ENCODE assay signal across 29 mouse cellular contexts in the genomic region with DNA sequence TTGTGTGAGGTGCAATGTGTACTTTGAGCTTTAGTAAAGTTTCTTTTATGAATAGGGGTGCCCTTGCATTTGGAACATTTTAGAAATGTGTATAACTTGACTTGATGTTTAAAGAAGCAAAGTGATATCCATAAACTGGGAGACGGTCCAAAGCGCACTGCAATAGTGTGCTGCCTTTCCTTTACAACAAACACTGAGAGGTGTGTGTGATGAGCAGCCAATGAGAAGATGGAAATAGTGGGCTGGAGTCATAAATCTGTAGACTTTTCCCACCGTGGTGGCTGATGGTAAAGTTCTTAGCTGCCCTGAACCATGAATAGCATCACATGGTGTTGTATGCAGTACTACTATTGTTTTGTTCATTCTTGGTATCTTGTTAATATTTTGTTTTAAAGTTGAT.
"Had no signal": no experiment of that assay in that cellular context is flagged by ENCODE, and none has a peak within 500 bp of the region (broad histone marks: within the 10 kb centered on the region; RNA-seq: fewer than 3 reads in every experiment).

No protein-coding gene starts in this region.

- H3K9ac ChIP-seq: embryonic facial prominence, embryonic 12.5 days; embryonic facial prominence, embryonic 13.5 days; embryonic facial prominence, embryonic 15.5 days; forebrain, embryonic 12.5 days; forebrain, embryonic 13.5 days; forebrain, embryonic 15.5 days; forebrain, postnatal 0 days had no signal

- DNase-seq: cerebellum, adult 2 months; cerebellum, adult 8-10 months; cerebellum, adult 9-10 months; cerebellum, adult 9-11 months; cerebellum, postnatal 10 days; cerebellum, postnatal 14 days; cerebellum, postnatal 25 days; cerebellum, postnatal 36 days; embryo, embryonic 11 days; forebrain, postnatal 0 days; gastrocnemius, adult 2 months; gastrocnemius, postnatal 10 days; gastrocnemius, postnatal 14 days; gastrocnemius, postnatal 25 days; gastrocnemius, postnatal 36 days; heart, adult 11 months; heart, adult 18-20 months; heart, adult 2 months had no signal

- H3K4me1 ChIP-seq: embryonic facial prominence, embryonic 10.5 days; embryonic facial prominence, embryonic 12.5 days; embryonic facial prominence, embryonic 13.5 days; embryonic facial prominence, embryonic 15.5 days; forebrain, embryonic 10.5 days; forebrain, embryonic 12.5 days; forebrain, embryonic 13.5 days; forebrain, embryonic 15.5 days had no signal

- H3K27ac ChIP-seq: embryonic facial prominence, embryonic 10.5 days; embryonic facial prominence, embryonic 12.5 days; embryonic facial prominence, embryonic 13.5 days; embryonic facial prominence, embryonic 15.5 days; forebrain, embryonic 10.5 days; forebrain, embryonic 12.5 days; forebrain, embryonic 13.5 days; forebrain, embryonic 15.5 days; gastrocnemius, adult 2 months; heart, adult 2 months had no signal

- H3K4me3 ChIP-seq: embryonic facial prominence, embryonic 10.5 days; embryonic facial prominence, embryonic 12.5 days; embryonic facial prominence, embryonic 13.5 days; embryonic facial prominence, embryonic 15.5 days; erythroblast, embryonic 14.5 days; forebrain, embryonic 10.5 days; forebrain, embryonic 12.5 days; forebrain, embryonic 13.5 days; forebrain, embryonic 15.5 days; gastrocnemius, adult 2 months; heart, adult 2 months had no signal

- H3K27me3 ChIP-seq: embryonic facial prominence, embryonic 12.5 days; embryonic facial prominence, embryonic 13.5 days; embryonic facial prominence, embryonic 15.5 days; forebrain, embryonic 12.5 days; forebrain, embryonic 13.5 days; forebrain, embryonic 15.5 days had no signal

- H3K36me3 ChIP-seq: embryonic facial prominence, embryonic 10.5 days; embryonic facial prominence, embryonic 12.5 days; embryonic facial prominence, embryonic 13.5 days; embryonic facial prominence, embryonic 15.5 days; forebrain, embryonic 10.5 days; forebrain, embryonic 12.5 days; forebrain, embryonic 15.5 days had no signal

- ATAC-seq: forebrain, embryonic 13.5 days; forebrain, embryonic 14.5 days; forebrain, embryonic 15.5 days; forebrain, embryonic 16.5 days; forebrain, postnatal 0 days had no signal

- H3K9me3 ChIP-seq: embryonic facial prominence, embryonic 10.5 days; embryonic facial prominence, embryonic 12.5 days; embryonic facial prominence, embryonic 13.5 days; embryonic facial prominence, embryonic 15.5 days; forebrain, embryonic 10.5 days; forebrain, embryonic 12.5 days; forebrain, embryonic 13.5 days; forebrain, embryonic 15.5 days had no signal

- H3K4me2 ChIP-seq: embryonic facial prominence, embryonic 12.5 days; embryonic facial prominence, embryonic 13.5 days; embryonic facial prominence, embryonic 15.5 days; forebrain, embryonic 12.5 days; forebrain, embryonic 13.5 days; forebrain, embryonic 15.5 days had no signal
